Mouse (Mus musculus) embryonic facial prominence, embryonic 10.5 days (tissue): Measurements from ENCODE around the gene Qars. TPM values are rescaled to one million over a fixed set of nuclear protein-coding genes. Genes with fewer than 3 reads are reported as not detected.

Experiments used
- DNase-seq: peaks from one replicate; pipeline ENCODE4 v3.0.0-alpha.2; 2017; ENCODE audit warnings: low spot score
- H3K27ac ChIP-seq: fragments of 300-500 bp; sonication (generic); replicated peaks from 2 replicates; pipeline ENCODE4 v1.5.1; 2016; ENCODE audit warnings: mild to moderate bottlenecking
- H3K27me3 ChIP-seq: fragments of 300-500 bp; sonication (generic); replicated peaks from 2 replicates; pipeline ENCODE4 v1.6.1; 2016; ENCODE audit warnings: low read depth, mild to moderate bottlenecking; ENCODE audit not compliant: poor library complexity, severe bottlenecking
- H3K36me3 ChIP-seq: fragments of 300-500 bp; sonication (generic); replicated peaks from 2 replicates; pipeline ENCODE4 v1.6.1; 2016; ENCODE audit warnings: mild to moderate bottlenecking, moderate library complexity
- H3K4me1 ChIP-seq: fragments of 300-500 bp; sonication (generic); 2 replicates; pipeline ENCODE4 v1.6.1; 2016
- H3K4me3 ChIP-seq: fragments of 300-500 bp; sonication (generic); 2 replicates; pipeline ENCODE4 v1.5.1; 2016; ENCODE audit warnings: mild to moderate bottlenecking, moderate library complexity
- H3K9me3 ChIP-seq: fragments of 300-500 bp; sonication (generic); 2 replicates; pipeline ENCODE4 v1.6.1; 2016; ENCODE audit warnings: mild to moderate bottlenecking
- WGBS: fragments of 180-500 bp; shearing (Covaris S2); methylation state at CpG from one replicate; pipeline ENCODE4 v1.1.7; 2016; 5-methylcytosine and 5-hydroxymethylcytosine counted together
- polyA plus RNA-seq: library from polyadenylated mRNA; unstranded; fragments of >200 nt; fragmentation: Nextera tagmentation; extraction: Ambion mirVana; gene quantifications from 2 replicates; pipeline ENCODE4 v1.2.1, GENCODE M21; 2016

Gene Qars
- 118 and 119 TPM in 2 replicates for polyA plus RNA-seq

- H3K36me3 ChIP-seq = peaks cover 50% of the 10 kb centered on the region
Measured at GRCm38 (mm10) chr9:108507619-108508434, at the start of gene Qars. TSS of gene Qars (plus strand) at chr9:108507706.

GRCm38 (mm10) chr9:108459939-108460318 lies 47.6 kb upstream of the Qars start:
- Histone ChIP-seq H3K27me3 (no peaks in the 10 kb centered on the region), H3K4me1 (peaks cover 27% of the 10 kb centered on the region), H3K27ac (peak overlapping the region; percentile 95), H3K36me3 (peaks cover 29% of the 10 kb centered on the region), H3K4me3 (peak overlapping the region; percentile 83), H3K9me3 (0 out of 2 replicates have a peak, but pooled peaks cover under 1% of the 10 kb centered on the region)
- no peak for DNase-seq
- WGBS = 85% methylated on average over 1 of the region's 1 CpGs

More at GRCm38 (mm10) chr9:108507619-108508434, at the start of gene Qars:
- WGBS = under 1% methylated on average over 37 of the region's 37 CpGs
- peak within 1 kb of the TSS; percentile 87 for H3K27ac ChIP-seq
- H3K4me1 ChIP-seq = peaks cover 19% of the 10 kb centered on the region
- no peaks in the 10 kb centered on the region for H3K27me3 ChIP-seq
- H3K4me3 ChIP-seq = peak within 1 kb of the TSS; percentile 93
- peak; percentile 95 for DNase-seq
- H3K9me3 ChIP-seq = no peaks in the 10 kb centered on the region

GRCm38 (mm10) chr9:108460319-108461178 lies 47.0 kb upstream of the Qars start, which contains the start of gene Ccdc71:
TSS of gene Ccdc71 (plus strand) at chr9:108460527.
- peaks cover 36% of the 10 kb centered on the region for H3K36me3 ChIP-seq
- H3K27me3 ChIP-seq = no peaks in the 10 kb centered on the region
- peak; percentile 91 for DNase-seq
- peak within 1 kb of the TSS; percentile 83 for H3K4me3 ChIP-seq
- H3K27ac ChIP-seq = peak within 1 kb of the TSS; percentile 95
- no peaks in the 10 kb centered on the region for H3K9me3 ChIP-seq
- WGBS = under 1% methylated on average over 52 of the region's 52 CpGs
- H3K4me1 ChIP-seq = peaks cover 25% of the 10 kb centered on the region

- WGBS = 23% methylated on average over 11 of the region's 11 CpGs
Measured at GRCm38 (mm10) chr9:108461181-108461631, 46.3 kb upstream of the Qars start, which contains the start of gene Klhdc8b. TSS of gene Klhdc8b (minus strand) at chr9:108461581.

GRCm38 (mm10) chr9:108461675-108462074 lies 45.8 kb upstream of the Qars start:
- DNase-seq = no peak
- 90% methylated on average over 5 of the region's 5 CpGs for WGBS
- peak overlapping the region; percentile 95; the same call in 1 of the 2 replicates for H3K27ac ChIP-seq

More at GRCm38 (mm10) chr9:108461181-108461631, 46.3 kb upstream of the Qars start, which contains the start of gene Klhdc8b:
- H3K4me1 ChIP-seq = peaks cover 21% of the 10 kb centered on the region
- no peaks in the 10 kb centered on the region for H3K9me3 ChIP-seq
- peaks cover 42% of the 10 kb centered on the region for H3K36me3 ChIP-seq
- H3K27me3 ChIP-seq = no peaks in the 10 kb centered on the region
- peak within 1 kb of the TSS; percentile 83 for H3K4me3 ChIP-seq
- peak within 1 kb of the TSS; percentile 95 for H3K27ac ChIP-seq
- peak; percentile 49 for DNase-seq

GRCm38 (mm10) chr9:108462192-108462591 lies 45.3 kb upstream of the Qars start:
- Histone ChIP-seq H3K4me3 (no peak overlapping the region), H3K27ac (no peak overlapping the region), H3K36me3 (peaks cover 52% of the 10 kb centered on the region), H3K4me1 (peaks cover 21% of the 10 kb centered on the region), H3K9me3 (no peaks in the 10 kb centered on the region), H3K27me3 (no peaks in the 10 kb centered on the region)
- 95% methylated on average over 10 of the region's 10 CpGs for WGBS
- no peak for DNase-seq

More at GRCm38 (mm10) chr9:108461675-108462074, 45.8 kb upstream of the Qars start:
- Histone ChIP-seq H3K36me3 (peaks cover 47% of the 10 kb centered on the region), H3K4me1 (peaks cover 21% of the 10 kb centered on the region), H3K27me3 (no peaks in the 10 kb centered on the region), H3K4me3 (peak overlapping the region; percentile 83), H3K9me3 (no peaks in the 10 kb centered on the region)

- no peak overlapping the region for H3K27ac ChIP-seq
- 97% methylated on average over 9 of the region's 9 CpGs for WGBS
- H3K27me3 ChIP-seq = no peaks in the 10 kb centered on the region
- H3K9me3 ChIP-seq = no peaks in the 10 kb centered on the region
- H3K36me3 ChIP-seq = peaks cover 60% of the 10 kb centered on the region
- no peak overlapping the region for H3K4me3 ChIP-seq
- H3K4me1 ChIP-seq = peaks cover 21% of the 10 kb centered on the region
- no peak for DNase-seq
Measured at GRCm38 (mm10) chr9:108463713-108464112, 43.8 kb upstream of the Qars start.

- no peak for DNase-seq
- peaks cover 14% of the 10 kb centered on the region for H3K4me1 ChIP-seq
- peaks cover 60% of the 10 kb centered on the region for H3K36me3 ChIP-seq
- no peaks in the 10 kb centered on the region for H3K27me3 ChIP-seq
- no peak overlapping the region for H3K4me3 ChIP-seq
- H3K9me3 ChIP-seq = no peaks in the 10 kb centered on the region
- WGBS = 97% methylated on average over 2 of the region's 2 CpGs
- H3K27ac ChIP-seq = no peak overlapping the region
Measured at GRCm38 (mm10) chr9:108466219-108466618, 41.3 kb upstream of the Qars start.

- Histone ChIP-seq H3K4me3 (no peak overlapping the region), H3K27ac (no peak overlapping the region), H3K36me3 (peaks cover 35% of the 10 kb centered on the region), H3K4me1 (no peaks in the 10 kb centered on the region), H3K9me3 (no peaks in the 10 kb centered on the region), H3K27me3 (no peaks in the 10 kb centered on the region)
- WGBS = 79% methylated on average over 5 of the region's 5 CpGs
- no peak for DNase-seq
Measured at GRCm38 (mm10) chr9:108469430-108469829, 38.1 kb upstream of the Qars start.

GRCm38 (mm10) chr9:108469845-108470244 lies 37.7 kb upstream of the Qars start:
- H3K9me3 ChIP-seq = no peaks in the 10 kb centered on the region
- H3K4me3 ChIP-seq = no peak overlapping the region
- H3K4me1 ChIP-seq = no peaks in the 10 kb centered on the region
- H3K36me3 ChIP-seq = peaks cover 31% of the 10 kb centered on the region
- DNase-seq = no peak
- WGBS = 80% methylated on average over 4 of the region's 4 CpGs
- no peak overlapping the region for H3K27ac ChIP-seq
- no peaks in the 10 kb centered on the region for H3K27me3 ChIP-seq

- Histone ChIP-seq H3K27me3 (no peaks in the 10 kb centered on the region), H3K27ac (no peak overlapping the region), H3K4me3 (no peak overlapping the region; the same call in 1 of the 2 replicates), H3K4me1 (peaks cover 13% of the 10 kb centered on the region), H3K36me3 (no peaks in the 10 kb centered on the region), H3K9me3 (no peaks in the 10 kb centered on the region)
- DNase-seq = no peak
- 86% methylated on average over 1 of the region's 1 CpGs for WGBS
Measured at GRCm38 (mm10) chr9:108474528-108474927, 33.0 kb upstream of the Qars start.

GRCm38 (mm10) chr9:108478638-108479156 lies 28.8 kb upstream of the Qars start:
- peak overlapping the region; percentile 90 for H3K27ac ChIP-seq
- no peaks in the 10 kb centered on the region for H3K9me3 ChIP-seq
- under 1% methylated on average over 20 of the region's 20 CpGs for WGBS

More at GRCm38 (mm10) chr9:108478638-108479156, 28.8 kb upstream of the Qars start:
- H3K36me3 ChIP-seq = peaks cover 28% of the 10 kb centered on the region
- H3K4me1 ChIP-seq = peaks cover 37% of the 10 kb centered on the region
- peak overlapping the region; percentile 60 for H3K4me3 ChIP-seq
- H3K27me3 ChIP-seq = no peaks in the 10 kb centered on the region
- DNase-seq = peak; percentile 90
